Mouse (Mus musculus) midbrain, embryonic 10.5 days (tissue): ENCODE measurements around the gene Magt1. TPM values are rescaled to one million over a fixed set of nuclear protein-coding genes. Genes with fewer than 3 reads are reported as not detected.
A peak's percentile ranks its signal among the peaks of the same experiment; 100 is the strongest.
"Not testable (repeated sequence)": the region's sequence is repeated elsewhere in the genome, so short reads cannot be mapped to it uniquely, and the experiment has no call there.

Source experiments
- DNase-seq: peaks from one replicate; pipeline ENCODE4 v3.0.0-alpha.2; 2017; ENCODE audit warnings: low spot score
- H3K27ac ChIP-seq: fragments of 300-500 bp; sonication (generic); replicated peaks from 2 replicates; pipeline ENCODE4 v1.5.1; 2016; ENCODE audit warnings: mild to moderate bottlenecking
- H3K27me3 ChIP-seq: fragments of 300-500 bp; sonication (generic); 2 replicates; pipeline ENCODE4 v1.6.1; 2016; ENCODE audit warnings: low read depth, mild to moderate bottlenecking; ENCODE audit not compliant: poor library complexity, severe bottlenecking
- H3K36me3 ChIP-seq: fragments of 300-500 bp; sonication (generic); 2 replicates; pipeline ENCODE4 v1.6.1; 2016; ENCODE audit warnings: mild to moderate bottlenecking, moderate library complexity
- H3K4me1 ChIP-seq: fragments of 300-500 bp; sonication (generic); 2 replicates; pipeline ENCODE4 v1.6.1; 2016
- H3K4me3 ChIP-seq: fragments of 300-500 bp; sonication (generic); 2 replicates; pipeline ENCODE4 v1.5.1; 2016; ENCODE audit warnings: mild to moderate bottlenecking, moderate library complexity
- H3K9me3 ChIP-seq: fragments of 300-500 bp; sonication (generic); replicated peaks from 2 replicates; pipeline ENCODE4 v1.6.1; 2016; ENCODE audit warnings: mild to moderate bottlenecking
- WGBS: fragments of 180-500 bp; shearing (Covaris S2); methylation state at CpG from one replicate; pipeline ENCODE4 v1.1.7; 2016; 5-methylcytosine and 5-hydroxymethylcytosine counted together
- polyA plus RNA-seq: library from polyadenylated mRNA; unstranded; fragments of >200 nt; fragmentation: Nextera tagmentation; extraction: Ambion mirVana; gene quantifications from 2 replicates; pipeline ENCODE4 v1.2.1, GENCODE M21; 2016

The Magt1 gene
- polyA plus RNA-seq, 1 experiment from 2014 or later, result 47.3 TPM

DNA sequence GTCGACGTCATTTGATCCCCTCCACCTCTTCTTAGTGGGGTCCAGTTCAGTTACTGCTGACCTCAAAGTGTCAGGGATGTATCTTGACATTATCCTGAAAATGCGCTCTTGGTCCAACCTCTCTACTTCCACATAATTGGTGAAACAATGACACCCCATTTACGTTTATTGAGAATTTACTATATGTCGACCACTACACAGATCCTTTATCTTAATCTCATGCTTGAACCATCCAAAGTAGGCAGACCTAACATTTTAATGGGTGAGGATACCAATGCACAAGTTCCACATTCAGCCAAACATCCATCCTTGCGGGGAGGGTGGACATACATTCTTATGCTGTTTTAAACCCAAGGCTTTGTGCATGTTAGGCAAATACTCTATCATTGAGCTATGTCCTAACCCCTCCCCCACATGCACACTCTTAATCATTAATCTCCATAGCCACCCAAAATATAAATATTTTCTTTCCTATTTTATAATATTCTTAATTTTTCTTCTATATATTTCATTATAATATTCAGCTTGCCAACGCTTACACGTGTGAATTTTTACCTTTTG, 82.1 kb downstream of the Magt1 start:
- peak overlapping the region; percentile 98 for H3K27ac ChIP-seq
- DNase-seq, result no peak
- 32% methylated on average over 8 of the region's 8 CpGs for WGBS

DNA sequence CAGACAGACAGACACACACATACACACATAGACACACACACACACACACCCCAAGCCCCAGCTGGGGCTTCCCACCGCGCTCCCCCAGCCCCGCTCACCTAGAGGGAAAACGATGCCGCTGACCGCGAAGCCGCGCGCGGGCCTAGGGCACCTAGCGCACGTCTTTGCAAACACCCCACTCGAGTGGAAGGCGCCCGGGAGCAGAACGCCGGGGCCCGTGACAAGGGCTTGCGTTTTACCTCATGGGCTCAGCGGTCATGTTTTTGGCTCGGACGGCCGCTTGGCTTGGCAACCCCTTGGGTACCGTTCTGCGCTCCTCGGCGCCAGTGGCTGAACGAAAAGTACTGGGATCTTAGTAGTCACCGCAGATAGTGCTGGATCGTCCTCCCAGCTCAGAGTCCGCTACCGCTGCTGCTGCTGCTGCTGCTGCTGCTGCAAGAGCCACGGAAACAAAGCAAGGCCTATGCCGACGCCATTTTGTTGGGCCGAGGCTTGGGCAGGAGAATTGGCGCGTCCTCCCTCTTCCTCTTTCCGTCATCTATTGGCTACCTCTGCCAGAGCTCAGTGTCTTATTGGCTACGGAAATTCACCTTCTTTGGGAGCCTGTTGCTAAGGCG, 82.7 kb downstream of the Magt1 start, which contains the start of gene Atrx:
TSS of gene Atrx (minus strand) at position 543 of the 617 bp plus-strand sequence.
- Histone ChIP-seq H3K4me1 (no peaks in the 10 kb centered on the region), H3K27ac (peak within 1 kb of the TSS; percentile 98), H3K27me3 (no peaks in the 10 kb centered on the region; the same call in 1 of the 2 replicates), H3K4me3 (peak within 1 kb of the TSS; percentile 73), H3K9me3 (peaks cover 5% of the 10 kb centered on the region; the same call in 1 of the 2 replicates), H3K36me3 (peaks cover 26% of the 10 kb centered on the region)
- WGBS, result 21% methylated on average over 42 of the region's 42 CpGs
- DNase-seq, result peak; percentile 78

More for the DNA sequence above, 82.1 kb downstream of the Magt1 start:
- Histone ChIP-seq H3K9me3 (no peaks in the 10 kb centered on the region; the same call in 1 of the 2 replicates), H3K4me3 (peak overlapping the region; percentile 73), H3K27me3 (no peaks in the 10 kb centered on the region; the same call in 1 of the 2 replicates), H3K36me3 (peaks cover 22% of the 10 kb centered on the region), H3K4me1 (no peaks in the 10 kb centered on the region)

DNA sequence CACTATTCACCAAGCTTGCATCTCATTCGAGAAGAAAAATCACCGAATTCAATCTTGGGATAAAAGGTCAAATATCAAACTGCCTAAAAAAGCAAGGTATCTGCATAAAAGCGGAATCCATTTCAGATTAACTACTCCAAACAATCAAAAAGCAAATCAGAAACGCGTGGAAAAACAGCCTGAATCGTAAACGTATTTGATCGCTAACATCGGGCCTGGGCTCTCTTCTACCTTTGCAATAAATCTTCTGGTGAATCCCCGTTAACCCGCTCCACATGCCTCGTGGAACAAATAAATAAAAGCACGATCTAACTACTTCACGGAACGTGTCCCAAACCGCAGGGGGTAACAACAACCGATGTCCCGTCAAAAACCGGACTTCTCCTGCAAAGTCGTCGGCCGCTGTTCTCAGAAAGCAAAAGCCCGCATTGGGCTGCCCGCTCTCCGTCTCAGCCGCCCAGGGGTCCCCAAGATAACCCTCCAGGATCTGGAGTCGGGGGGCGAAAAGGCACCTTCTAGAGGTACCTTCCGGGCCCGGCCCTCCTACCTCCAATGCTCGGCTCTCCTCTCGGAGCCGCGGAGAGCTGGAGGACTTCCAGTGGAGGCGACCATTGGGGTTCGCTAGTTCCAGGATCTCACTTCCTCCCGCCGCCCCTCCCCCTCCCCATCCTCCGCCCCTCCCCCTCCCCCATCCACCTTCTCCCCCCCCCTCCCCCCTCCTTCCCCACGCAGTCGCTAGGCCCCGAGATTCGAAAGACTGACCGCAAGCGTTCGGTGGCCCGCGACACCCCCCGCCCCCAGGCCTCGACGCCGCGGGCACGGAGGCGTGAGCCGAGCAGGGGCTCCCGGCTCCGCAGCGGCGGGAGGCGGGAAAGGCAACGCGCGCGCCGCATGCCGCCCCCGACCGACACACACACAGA, 83.5 kb downstream of the Magt1 start:
- H3K4me3 ChIP-seq, result peak overlapping the region; percentile 73
- H3K27me3 ChIP-seq, result no peaks in the 10 kb centered on the region; the same call in 1 of the 2 replicates
- DNase-seq, result peak; percentile 64
- peaks cover 12% of the 10 kb centered on the region; the same call in 1 of the 2 replicates for H3K9me3 ChIP-seq
- no peaks in the 10 kb centered on the region for H3K4me1 ChIP-seq
- WGBS, result 23% methylated on average over 57 of the region's 69 CpGs
- H3K27ac ChIP-seq, result peak overlapping the region; percentile 98
- peaks cover 34% of the 10 kb centered on the region for H3K36me3 ChIP-seq

DNA sequence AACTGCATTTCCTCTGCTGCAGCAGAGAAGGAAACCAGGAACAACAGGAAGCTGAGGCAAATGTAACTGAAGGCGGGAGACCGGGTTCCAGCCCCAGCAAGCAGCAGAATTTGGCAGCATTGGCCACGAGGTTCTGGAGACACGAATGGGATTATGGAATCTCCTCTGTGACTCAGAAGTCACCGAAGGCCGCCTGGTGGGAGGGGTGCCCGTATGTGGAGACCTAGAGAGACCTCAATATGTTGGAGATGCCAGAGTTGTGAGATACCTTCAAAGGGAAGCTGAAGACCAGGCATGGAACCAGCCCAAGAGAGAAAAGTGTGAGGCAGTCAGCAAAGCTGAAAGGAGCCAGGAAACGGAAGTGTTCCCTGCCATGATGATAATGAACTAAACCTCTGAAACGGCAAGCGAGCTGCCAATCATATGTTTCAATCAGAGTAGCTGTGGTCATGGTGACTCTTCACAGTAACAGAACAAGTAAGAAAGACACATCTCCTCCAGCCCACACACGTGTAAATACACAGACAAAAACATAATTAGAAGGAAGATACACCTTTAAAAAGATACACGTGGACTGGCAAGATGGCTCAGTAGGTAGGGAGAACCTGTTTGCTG, 85.5 kb downstream of the Magt1 start:
- Histone ChIP-seq H3K9me3 (peaks cover 19% of the 10 kb centered on the region; the same call in 1 of the 2 replicates), H3K4me3 (no peak overlapping the region), H3K36me3 (peaks cover 46% of the 10 kb centered on the region), H3K27ac (no peak overlapping the region), H3K4me1 (no peaks in the 10 kb centered on the region), H3K27me3 (no peaks in the 10 kb centered on the region; the same call in 1 of the 2 replicates)
- 82% methylated on average over 12 of the region's 12 CpGs for whole genome bisulfite sequencing
- DNase-seq, result no peak

DNA sequence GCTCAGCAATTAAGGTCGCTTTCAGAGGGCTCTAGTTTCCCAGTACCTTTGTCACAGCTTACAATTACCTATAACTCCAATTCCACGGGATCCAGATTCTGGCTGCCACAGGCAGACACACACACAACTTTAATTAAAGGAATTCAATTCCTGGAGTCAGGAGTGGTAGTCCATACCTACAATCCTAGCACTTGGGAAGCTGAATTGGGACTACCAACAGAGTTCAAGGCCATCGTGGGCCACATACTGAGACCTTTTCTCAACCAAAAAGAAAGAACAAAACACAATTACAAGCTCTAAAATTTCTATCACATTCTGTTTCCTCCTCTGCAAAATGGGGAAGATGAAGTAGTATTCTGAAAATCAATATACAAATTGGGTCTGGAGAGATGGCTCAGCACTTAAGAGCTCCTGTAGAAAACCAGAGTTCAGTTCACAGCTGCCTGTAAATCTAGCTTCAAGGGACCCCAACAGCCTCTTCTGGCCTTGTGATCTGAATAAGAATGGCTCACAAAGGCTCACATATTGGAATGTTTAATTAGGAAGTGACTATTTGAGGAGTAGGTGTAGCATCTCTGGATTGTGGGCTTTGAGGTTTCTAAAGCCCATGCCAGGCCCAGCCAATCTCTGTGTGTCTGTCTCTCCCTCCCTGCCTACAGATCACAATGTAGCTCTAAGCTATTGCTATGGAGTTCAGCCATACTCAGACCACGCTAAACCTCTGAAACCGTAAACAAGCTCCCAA, 87.2 kb downstream of the Magt1 start:
- no peaks in the 10 kb centered on the region for H3K4me1 ChIP-seq
- H3K27me3 ChIP-seq, result no peaks in the 10 kb centered on the region; the same call in 1 of the 2 replicates
- peaks cover 19% of the 10 kb centered on the region; the same call in 1 of the 2 replicates for H3K9me3 ChIP-seq
- H3K36me3 ChIP-seq, result peaks cover 49% of the 10 kb centered on the region
- WGBS, result 95% methylated on average over 5 of the region's 5 CpGs
- no peak overlapping the region for H3K4me3 ChIP-seq
- H3K27ac ChIP-seq, result no peak overlapping the region
- DNase-seq, result no peak

DNA sequence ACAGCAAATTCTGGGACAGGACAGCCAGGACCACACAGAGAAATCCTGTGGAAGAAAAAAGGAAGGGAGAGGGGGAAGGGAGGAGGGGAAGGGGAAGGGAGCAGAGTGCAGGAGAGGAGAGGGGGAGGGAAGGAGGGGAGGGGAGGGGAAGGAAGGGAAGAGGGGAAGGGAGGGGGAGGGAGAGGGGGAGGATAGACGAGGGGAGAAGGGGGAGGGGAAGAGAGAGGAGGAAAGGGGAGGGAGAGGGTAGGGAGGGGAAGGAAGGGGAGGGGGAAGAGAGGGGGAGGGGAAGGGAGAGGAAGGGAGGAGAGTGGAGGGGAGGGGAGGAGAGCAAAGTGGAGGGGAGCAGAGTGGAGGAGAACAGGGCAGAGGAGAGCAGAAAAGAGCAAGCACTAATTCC, 87.8 kb downstream of the Magt1 start:
- Histone ChIP-seq H3K4me3 (no peak overlapping the region), H3K4me1 (no peaks in the 10 kb centered on the region), H3K27ac (no peak overlapping the region), H3K36me3 (peaks cover 52% of the 10 kb centered on the region), H3K27me3 (no peaks in the 10 kb centered on the region; the same call in 1 of the 2 replicates), H3K9me3 (peaks cover 19% of the 10 kb centered on the region; the same call in 1 of the 2 replicates)
- WGBS, result 40% methylated on average over 1 of the region's 1 CpGs
- no peak for DNase-seq

DNA sequence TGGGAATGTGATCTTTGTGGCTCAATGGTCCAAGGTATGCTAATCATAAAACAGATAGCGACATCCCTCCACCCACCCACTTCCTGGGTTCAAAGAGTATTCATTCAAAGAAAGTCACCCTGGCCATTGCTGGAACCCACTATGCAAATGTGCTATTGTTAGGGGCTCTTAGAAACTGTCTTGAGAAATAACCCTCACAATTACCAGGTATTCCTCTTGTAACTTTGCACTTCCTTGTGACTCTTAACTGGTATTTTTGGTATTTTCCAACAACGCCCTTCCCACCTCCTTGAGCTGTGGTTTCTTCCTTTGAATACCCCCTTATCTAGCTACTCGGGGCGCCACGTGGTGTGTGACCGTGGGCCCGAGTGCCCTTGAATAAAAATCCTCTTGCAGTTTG, 88.7 kb downstream of the Magt1 start:
- not testable (repeated sequence) for H3K4me3 ChIP-seq, H3K27me3 ChIP-seq, H3K27ac ChIP-seq, H3K4me1 ChIP-seq, DNase-seq
- 86% methylated on average over 7 of the region's 7 CpGs for WGBS
- H3K9me3 ChIP-seq, result peaks cover 19% of the 10 kb centered on the region; the same call in 1 of the 2 replicates
- H3K36me3 ChIP-seq, result peaks cover 58% of the 10 kb centered on the region

DNA sequence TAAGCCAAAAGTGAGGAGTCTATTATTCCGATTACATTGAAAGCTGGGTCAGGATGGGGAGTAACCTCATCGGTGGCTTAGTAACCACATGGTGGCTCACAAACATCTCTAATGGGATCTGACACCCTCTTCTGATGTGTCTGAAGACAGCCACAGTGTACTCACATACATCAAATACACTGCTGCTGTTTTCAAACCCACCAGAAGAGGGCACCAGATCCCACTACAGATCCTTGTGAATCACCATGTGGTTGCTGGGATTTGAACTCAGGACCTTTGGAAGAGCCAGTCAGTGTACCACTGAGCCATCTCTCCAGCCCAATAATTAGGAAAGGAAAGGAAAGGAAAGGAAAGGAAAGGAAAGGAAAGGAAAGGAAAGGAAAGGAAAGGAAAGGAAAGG, 90.3 kb downstream of the Magt1 start:
- no peaks in the 10 kb centered on the region for H3K4me1 ChIP-seq
- no peak overlapping the region for H3K4me3 ChIP-seq
- DNase-seq, result no peak
- H3K27ac ChIP-seq, result no peak overlapping the region
- peaks cover 52% of the 10 kb centered on the region for H3K36me3 ChIP-seq
- WGBS, result 95% methylated on average over 2 of the region's 2 CpGs
- peaks cover 19% of the 10 kb centered on the region; the same call in 1 of the 2 replicates for H3K9me3 ChIP-seq
- H3K27me3 ChIP-seq, result no peaks in the 10 kb centered on the region

Other genes with a start within 250 kb of the Magt1 start
- gene Fgf16, start 247.6 kb downstream of the Magt1 start, polyA plus RNA-seq, result not detected in 2 replicates
- gene Atrx, start 82.5 kb downstream of the Magt1 start, polyA plus RNA-seq, result 168 and 179 TPM in 2 replicates
- 273 and 288 TPM in 2 replicates for gene Cox7b, start 3.8 kb upstream of the Magt1 start, polyA plus RNA-seq
- gene Atp7a, start 15.4 kb upstream of the Magt1 start, polyA plus RNA-seq, result 19.7 and 22.6 TPM in 2 replicates
- gene Tlr13, start 131.3 kb upstream of the Magt1 start, polyA plus RNA-seq, result 0.17 and 0.24 TPM in 2 replicates
- 480 and 609 TPM in 2 replicates for gene Pgk1, start 175.2 kb upstream of the Magt1 start, polyA plus RNA-seq
- 11.3 and 13.3 TPM in 2 replicates for gene Taf9b, start 209.3 kb upstream of the Magt1 start, polyA plus RNA-seq
- gene Fnd3c2, start 243.5 kb upstream of the Magt1 start, polyA plus RNA-seq, result not detected in 2 replicates